Mouse (Mus musculus): ENCODE results near the gene Cep68. TPM values are rescaled to one million over a fixed set of nuclear protein-coding genes. Genes with fewer than 3 reads are reported as not detected.
"Not testable (repeated sequence)": the region's sequence is repeated elsewhere in the genome, so short reads cannot be mapped to it uniquely, and the experiment has no call there.

Cep68 gene
- polyA plus RNA-seq, 1 experiment: 15.5 TPM

DNA sequence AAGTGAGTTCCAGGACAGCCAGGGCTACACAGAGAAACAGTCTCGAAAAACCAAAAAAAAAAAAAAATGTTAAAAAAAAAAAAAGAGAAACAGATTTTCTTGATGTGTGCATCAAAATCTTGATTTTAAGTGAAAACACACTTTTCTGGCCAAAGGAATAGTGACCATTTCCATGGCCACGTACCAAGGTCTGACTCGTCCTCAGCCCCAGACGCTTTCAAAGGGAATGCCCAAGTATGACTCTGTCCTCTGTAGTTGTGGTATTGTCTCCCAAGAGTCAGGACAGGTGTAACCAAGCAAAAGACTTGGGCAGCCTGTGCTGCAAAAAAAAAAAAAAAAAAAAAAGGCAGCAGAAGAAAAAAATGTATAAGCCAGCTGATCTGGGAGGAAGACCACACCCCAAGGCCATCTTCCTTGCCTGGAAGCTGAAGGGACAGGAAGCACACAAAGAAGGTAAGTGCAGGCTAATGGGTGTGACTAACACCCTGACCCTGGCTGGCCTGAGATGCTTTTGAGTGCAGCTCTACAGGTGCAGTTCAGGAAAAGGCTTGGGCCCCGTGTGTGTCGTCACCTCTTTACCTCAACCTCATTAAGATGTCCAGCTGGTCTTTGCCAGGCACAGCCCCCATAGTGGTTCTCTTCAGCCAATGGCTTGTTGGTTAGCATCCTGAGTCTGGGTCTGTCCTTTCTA lies 6.7 kb downstream of the Cep68 start:
- no peak for DNase-seq (ENCODE audit: low read depth)

DNA sequence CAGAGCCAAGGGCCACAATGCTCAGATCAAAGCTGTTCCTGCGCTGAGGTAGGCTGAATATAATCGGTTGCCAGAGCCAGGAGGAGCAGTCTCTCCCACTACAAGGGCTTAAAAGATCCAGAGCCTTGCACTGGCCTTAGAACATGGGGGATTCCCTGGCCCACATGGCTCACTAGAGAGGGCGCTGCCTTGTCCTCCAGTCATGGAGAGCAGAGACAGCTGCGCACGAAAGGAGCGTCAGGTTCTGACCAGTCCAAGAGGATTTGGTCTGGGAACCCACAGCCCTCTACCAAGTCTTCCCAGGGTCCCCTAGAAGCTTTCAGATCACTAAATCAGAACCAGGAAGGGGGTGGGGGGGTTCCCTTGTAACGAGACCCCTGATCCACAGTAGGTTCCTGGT lies 7.9 kb downstream of the Cep68 start:
- no peak for DNase-seq (ENCODE audit: low read depth)

DNA sequence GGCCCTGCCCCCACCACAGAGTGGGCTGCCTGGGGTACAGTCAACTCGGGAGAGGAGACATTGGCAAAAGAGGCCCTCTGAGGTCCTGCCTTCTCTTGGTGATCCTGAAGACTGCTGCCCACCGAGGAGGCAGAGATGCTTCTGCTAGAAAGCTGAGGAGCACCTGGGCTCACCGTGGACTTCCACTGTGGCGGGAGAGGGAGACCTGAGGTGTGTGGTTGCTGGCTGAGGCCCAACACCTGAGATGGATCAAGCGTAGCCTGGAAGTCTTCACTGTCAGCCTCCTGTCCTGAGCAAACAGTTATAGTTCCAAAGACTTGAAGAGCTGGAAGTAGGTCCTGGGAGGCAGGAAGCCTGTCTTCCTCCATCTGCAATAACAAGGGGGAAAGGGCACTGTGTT lies 8.9 kb downstream of the Cep68 start:
- no peak for DNase-seq (ENCODE audit: low read depth)

DNA sequence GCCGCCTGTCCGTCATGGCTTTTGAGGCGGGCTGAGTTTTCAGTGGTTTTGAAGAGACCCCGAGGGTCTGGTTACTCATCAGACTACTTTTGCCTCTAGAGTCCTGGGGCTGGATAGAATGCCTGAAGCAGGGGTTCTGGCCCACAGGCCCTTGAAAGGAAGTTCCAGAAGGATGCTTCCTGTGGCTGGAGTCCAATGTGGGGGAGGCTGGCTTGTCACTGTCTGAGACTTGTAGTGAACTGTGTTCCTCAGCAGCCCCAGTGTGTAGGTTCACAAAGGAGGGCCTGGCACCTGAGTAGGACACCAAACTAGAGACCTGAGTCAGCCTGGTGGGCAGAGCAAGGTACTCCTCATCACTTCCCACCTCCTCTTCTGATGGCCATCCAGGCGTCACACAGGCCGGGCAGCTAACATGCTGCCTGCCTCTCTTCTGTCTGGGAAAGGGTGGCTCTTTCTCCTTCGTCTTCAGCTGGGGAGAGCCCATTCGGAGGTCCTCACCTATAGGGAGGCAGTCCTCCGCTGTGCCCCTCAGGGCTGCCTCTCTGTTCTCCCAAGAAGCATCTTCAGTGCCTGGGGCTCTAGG lies 9.9 kb downstream of the Cep68 start:
- no peak for DNase-seq (ENCODE audit: low read depth)

DNA sequence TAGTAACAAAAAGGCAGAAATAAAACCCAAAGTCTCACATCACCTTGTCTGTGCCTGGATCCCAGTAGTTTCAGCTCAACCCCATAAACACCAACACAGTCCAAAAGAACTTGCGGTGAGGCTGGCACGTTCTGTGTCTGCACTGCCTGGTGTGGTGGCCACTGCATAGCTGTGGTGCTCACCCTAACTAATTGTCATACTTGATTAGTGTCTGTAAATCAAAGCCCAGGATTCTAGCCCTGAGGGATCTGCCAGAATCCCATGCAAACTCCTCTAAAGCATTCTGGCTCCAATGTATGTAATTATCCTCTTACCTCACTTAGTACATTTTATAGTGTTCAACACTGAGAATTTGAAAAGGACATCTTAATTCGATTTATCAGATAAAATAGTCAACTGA lies 11.3 kb downstream of the Cep68 start:
- no peak for DNase-seq (ENCODE audit: low read depth)

DNA sequence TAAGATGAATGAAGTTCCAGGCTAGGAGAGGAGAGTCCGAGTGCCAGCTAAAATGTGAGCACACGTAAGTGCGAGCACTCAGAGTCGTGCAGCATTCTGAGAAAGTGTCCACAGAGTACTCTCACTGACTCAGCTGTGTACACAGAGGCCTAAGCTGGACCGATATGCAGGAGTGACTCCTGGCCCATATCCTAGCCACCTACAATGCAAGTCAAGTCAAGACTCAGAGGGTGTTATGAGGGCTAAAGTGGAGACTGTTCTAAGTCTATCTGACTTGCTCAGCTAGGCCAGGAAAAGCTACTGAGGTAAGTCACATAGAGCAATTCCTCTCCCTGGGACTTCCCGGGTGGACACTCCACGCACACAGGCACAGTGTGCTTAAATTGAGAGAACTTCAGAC lies 12.2 kb downstream of the Cep68 start:
- no peak for DNase-seq (ENCODE audit: low read depth)

GRCm38 (mm10) chr11:20234233-20234632 lies 15.0 kb downstream of the Cep68 start:
- no peak for DNase-seq (ENCODE audit: low read depth)

GRCm38 (mm10) chr11:20232016-20232755 lies 17.0 kb downstream of the Cep68 start:
- DNase-seq (ENCODE audit: low read depth): no peak

- no peak for DNase-seq (ENCODE audit: low read depth)
Measured at GRCm38 (mm10) chr11:20231128-20231878, 17.9 kb downstream of the Cep68 start.

DNA sequence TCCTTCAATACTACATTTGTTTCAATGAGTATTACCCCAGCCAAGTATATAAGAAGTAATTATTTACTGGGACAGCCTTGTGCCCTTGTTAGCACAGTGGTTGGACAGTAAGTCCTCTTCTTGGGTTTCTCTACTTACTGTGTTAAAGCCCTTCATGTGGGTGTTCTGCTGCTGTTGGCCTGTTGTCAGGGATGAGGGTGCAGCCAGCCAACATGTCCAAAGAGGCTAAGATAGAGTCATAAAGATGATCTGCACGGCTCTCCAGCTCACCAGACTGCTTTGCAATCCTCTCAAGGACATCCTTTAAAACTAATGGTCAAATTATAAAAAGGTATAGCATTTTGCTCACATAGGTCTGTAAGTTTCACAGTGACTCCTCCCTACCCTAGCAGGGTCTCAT lies 18.9 kb downstream of the Cep68 start:
- DNase-seq (ENCODE audit: low read depth): no peak

- no peak for DNase-seq (ENCODE audit: low read depth)
Measured at GRCm38 (mm10) chr11:20229311-20229710, 19.9 kb downstream of the Cep68 start.

- DNase-seq (ENCODE audit: low read depth): no peak
Measured at GRCm38 (mm10) chr11:20228666-20229065, 20.6 kb downstream of the Cep68 start.

- no peak for DNase-seq (ENCODE audit: low read depth)
Measured at GRCm38 (mm10) chr11:20225938-20226337, 23.3 kb downstream of the Cep68 start.

GRCm38 (mm10) chr11:20224196-20224595 lies 25.0 kb downstream of the Cep68 start:
- no peak for DNase-seq (ENCODE audit: low read depth)

GRCm38 (mm10) chr11:20221671-20222070 lies 27.6 kb downstream of the Cep68 start:
- not testable (repeated sequence) for DNase-seq (ENCODE audit: low read depth)

DNA sequence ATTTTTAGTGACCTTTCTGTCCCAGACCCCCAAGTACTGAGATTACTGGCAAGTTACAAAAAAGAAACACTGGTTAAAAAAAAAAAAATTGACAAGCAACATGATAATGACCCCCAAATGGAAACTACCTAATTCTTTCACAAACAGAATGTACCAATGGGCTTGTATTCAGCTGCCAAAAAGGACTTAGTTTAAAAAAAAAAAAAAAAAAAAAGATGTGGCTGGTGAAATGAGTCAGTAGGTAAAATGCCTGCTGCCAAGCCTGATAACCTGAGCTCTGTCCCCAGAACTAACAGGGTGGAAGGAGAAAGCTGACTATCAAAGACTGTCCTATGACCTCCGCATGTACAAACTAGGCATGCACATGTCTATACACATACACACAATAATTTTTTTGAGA lies 32.0 kb downstream of the Cep68 start:
- no peak for DNase-seq (ENCODE audit: low read depth)

- DNase-seq (ENCODE audit: low read depth): no peak
Measured at GRCm38 (mm10) chr11:20216415-20216814, 32.8 kb downstream of the Cep68 start.

- DNase-seq (ENCODE audit: low read depth): no peak
Measured at GRCm38 (mm10) chr11:20214779-20215178, 34.5 kb downstream of the Cep68 start.

DNA sequence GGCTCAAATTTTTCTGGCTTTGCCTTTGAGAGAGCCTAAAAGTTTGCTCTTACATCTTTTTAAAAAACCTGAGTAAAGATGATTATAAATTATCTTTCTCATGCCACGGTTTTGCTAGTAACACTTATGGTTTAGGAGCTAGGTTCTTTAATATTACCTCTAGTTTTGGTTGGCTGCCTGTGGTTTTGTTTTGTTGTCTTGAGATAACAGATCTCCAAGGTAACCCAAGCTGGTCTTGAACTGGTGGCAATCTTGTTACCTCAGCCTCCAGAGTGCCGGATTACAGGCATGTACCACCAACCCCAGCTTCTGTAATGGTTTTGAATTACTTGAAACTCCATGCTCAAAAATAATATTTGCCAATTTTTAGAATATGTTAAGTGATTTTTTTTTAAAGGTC lies 37.4 kb downstream of the Cep68 start:
- DNase-seq (ENCODE audit: low read depth): no peak

DNA sequence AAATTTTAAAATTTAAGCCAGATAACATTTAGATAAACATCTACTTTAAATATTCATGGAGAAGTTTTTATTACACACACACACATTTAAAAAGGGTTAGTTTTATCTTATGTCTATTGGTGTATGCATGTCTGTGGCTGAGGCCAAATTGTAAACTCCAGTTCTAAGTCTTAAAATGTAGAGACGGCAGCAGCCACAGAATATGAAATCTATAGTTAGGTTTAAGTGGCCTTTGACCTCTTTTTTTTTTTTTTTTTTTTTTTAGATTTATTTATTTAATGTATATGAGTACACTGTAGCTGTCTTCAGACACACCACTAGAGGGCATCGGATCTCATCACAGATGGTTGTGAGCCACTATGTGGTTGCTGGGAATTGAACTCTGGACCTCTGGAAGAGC lies 41.6 kb downstream of the Cep68 start:
- no peak for DNase-seq (ENCODE audit: low read depth)

DNA sequence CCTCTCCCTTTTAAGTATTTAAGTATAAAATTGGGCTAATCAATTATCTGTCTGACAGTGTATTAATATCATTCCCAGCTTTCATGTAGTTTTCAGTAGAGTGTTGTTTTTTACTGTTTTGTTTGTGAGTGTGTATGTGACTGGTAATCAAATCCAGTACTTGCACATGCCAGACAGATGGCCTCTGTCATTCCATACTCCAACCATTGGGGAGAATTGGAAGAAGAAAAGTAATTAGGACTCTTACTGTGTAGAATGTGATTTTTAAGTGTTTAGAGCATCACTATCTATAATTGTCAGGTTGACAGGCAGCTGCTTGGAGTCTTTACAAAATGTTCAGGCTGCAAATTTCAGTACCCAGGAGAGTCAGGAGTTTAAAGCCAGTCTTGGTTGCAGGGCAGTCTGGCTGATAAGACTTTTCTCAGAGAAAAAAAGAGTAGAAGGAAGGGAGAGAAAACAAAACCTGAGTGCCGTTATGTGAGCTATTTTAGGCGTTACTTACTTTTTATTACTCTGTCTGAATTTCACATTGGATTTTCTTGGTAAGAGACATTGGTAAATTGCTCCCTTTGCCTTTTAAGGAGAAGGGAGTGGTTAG lies 42.5 kb downstream of the Cep68 start:
- no peak for DNase-seq (ENCODE audit: low read depth)

- DNase-seq (ENCODE audit: low read depth): no peak
Measured at GRCm38 (mm10) chr11:20205538-20205937, 43.7 kb downstream of the Cep68 start.

Data from gonadal fat pad, adult 2 months (tissue).